1 mouse cellular context compared by ENCODE assay signal in genomic region chr4:148444250-148444967, GRCm38 (mm10).
TF ChIP-seq lines count a peak whose summit lies in the region.

TSS of gene Ubiad1 (minus strand) at chr4:148444771.

TF ChIP-seq in CH12.LX, 34 proteins besides CTCF, POLR2A, EP300 and RAD21 (continued from another document):
- TF ChIP-seq NRF1 (IDR thresholded peaks at IDR 0.05; ENCODE audit: low read depth, low read length) (peak; percentile 63), HCFC1 (IDR thresholded peaks at IDR 0.05; ENCODE audit: low read depth, low read length) (peak; percentile 89), SIN3A (IDR thresholded peaks at IDR 0.05; ENCODE audit: low read length) (peak; percentile 97), JUN (IDR thresholded peaks at IDR 0.05; ENCODE audit: insufficient read depth, low read depth, low read length) (no peak), SMC3 (IDR thresholded peaks at IDR 0.05; ENCODE audit: low read depth, low read length) (no peak), GABPA (IDR thresholded peaks at IDR 0.05; ENCODE audit: insufficient replicate concordance, low read depth, low read length) (no peak; the same call in 1 of the 2 replicates), NELFE (IDR thresholded peaks at IDR 0.05; ENCODE audit: low read depth, low read length) (peak; percentile 77), MAZ (IDR thresholded peaks at IDR 0.05; ENCODE audit: low read depth, low read length) (no peak), ETS1 (conservative IDR thresholded peaks at IDR 0.05; ENCODE audit: low read depth, low read length) (peak; percentile 84), MYC (IDR thresholded peaks at IDR 0.05; ENCODE audit: low read depth, low read length) (peak; percentile 63), ZKSCAN1 (IDR thresholded peaks at IDR 0.05; ENCODE audit: borderline replicate concordance, low read depth, low read length) (no peak), KAT2A (IDR thresholded peaks at IDR 0.05; ENCODE audit: insufficient replicate concordance, low read length) (peak; percentile 57; the same call in 1 of the 2 replicates), MXI1 (IDR thresholded peaks at IDR 0.05; ENCODE audit: low read depth, low read length) (peak; percentile 95), MAX (IDR thresholded peaks at IDR 0.05; ENCODE audit: low read length) (peak; percentile 52; the same call in 1 of the 2 replicates), TBP (conservative IDR thresholded peaks at IDR 0.05; ENCODE audit: low read depth, low read length) (0 out of 2 replicates have a peak, but pooled peaks have one; percentile 25), ZC3H11A (IDR thresholded peaks at IDR 0.05; ENCODE audit: low read depth, low read length) (no peak), MEF2A (IDR thresholded peaks at IDR 0.05; ENCODE audit: borderline replicate concordance, low read depth, low read length) (peak; percentile 58; the same call in 1 of the 2 replicates), ELF1 (IDR thresholded peaks at IDR 0.05; ENCODE audit: low read depth, low read length) (peak; percentile 73), ZMIZ1 (IDR thresholded peaks at IDR 0.05; ENCODE audit: low read depth, low read length) (no peak; the same call in none of the 2 replicates)
